Mouse (Mus musculus): ENCODE results near the gene Prkg2.

GRCm38 (mm10) chr5:98937879-98938278 is 99.3 kb downstream of the Prkg2 start:
- TF ChIP-seq HCFC1 (IDR thresholded peaks at IDR 0.05; ENCODE audit: borderline replicate concordance, insufficient read depth, low read length) (no peak), ZC3H11A (IDR thresholded peaks at IDR 0.05; ENCODE audit: borderline replicate concordance, low read depth, low read length) (no peak)
